Mouse (Mus musculus) embryonic stem cell, embryonic (primary cell): ENCODE measurements around the gene 4931406P16Rik.

Experiments used
- CTCF ChIA-PET, 4 experiments: fragments of 300-600 bp in 2 of 4; fragments of 350-600 bp in 2 of 4; sonication (Branson Sonifier 250); formaldehyde crosslinking; loops; one replicate each; lab custom pipeline; 2022; ENCODE audit warnings: inconsistent platforms in 2 of 4; lab: Charles Lee
- POLR2A ChIA-PET, 4 experiments: fragments of 300-600 bp in 2 of 4; fragments of 350-600 bp in 2 of 4; sonication (Branson Sonifier 250); formaldehyde crosslinking; loops; one replicate each; lab custom pipeline; 2022; ENCODE audit warnings: antibody characterized with exemption in 4 of 4, inconsistent platforms in 1 of 4; lab: Charles Lee

4931406P16Rik gene

GRCm38 (mm10) chr7:34321958-34322357, 8.6 kb upstream of the 4931406P16Rik start:
- ChIA-PET CTCF (no interaction called here), POLR2A (interaction anchor here in 3 of 4 experiments (0.5 to 1.6 kb wide), 5 partner anchors 12 to 1428 kb away, joined by 3 to 4 read pairs (median 3); no protein-coding TSS in a partner anchor)

GRCm38 (mm10) chr7:34321119-34321518, 7.8 kb upstream of the 4931406P16Rik start:
- POLR2A ChIA-PET = interaction anchor here in 1 of 4 experiments (0.6 to 1.8 kb wide), 3 partner anchors 12 to 141 kb away, joined by 3 to 5 read pairs (median 3); no protein-coding TSS in a partner anchor
- CTCF ChIA-PET = interaction anchor here in 2 of 4 experiments (0.7 to 1.2 kb wide), 2 partner anchors 30 to 79 kb away, joined by 3 to 4 read pairs; no protein-coding TSS in a partner anchor

- CTCF ChIA-PET = interaction anchor here in 1 of 4 experiments (0.6 kb wide), 1 partner anchor 54 kb away, joined by 3 read pairs; no protein-coding TSS in a partner anchor
- POLR2A ChIA-PET = interaction anchor here in 2 of 4 experiments (0.6 to 1.8 kb wide), 4 partner anchors 13 to 70 kb away, joined by 3 to 5 read pairs (median 3); no protein-coding TSS in a partner anchor
These were observed 6.6 kb upstream of the 4931406P16Rik start for GRCm38 (mm10) chr7:34319957-34320356.

- CTCF ChIA-PET = no interaction called here
- POLR2A ChIA-PET = interaction anchor here in 3 of 4 experiments (0.6 to 0.9 kb wide), 4 partner anchors 10 to 51 kb away, joined by 3 to 6 read pairs (median 4); no protein-coding TSS in a partner anchor
These were observed 5.8 kb upstream of the 4931406P16Rik start for GRCm38 (mm10) chr7:34319123-34319522.

- ChIA-PET CTCF (interaction anchor here in 3 of 4 experiments (0.6 kb wide), 4 partner anchors 76 to 135 kb away, joined by 3 to 13 read pairs (median 4); no protein-coding TSS in a partner anchor), POLR2A (interaction anchor here in 1 of 4 experiments (0.5 to 3.0 kb wide), 8 partner anchors 8 to 88 kb away, joined by 3 to 14 read pairs (median 4); partner anchors contain the start of gene Gpi1)
These were observed 4.6 kb upstream of the 4931406P16Rik start for GRCm38 (mm10) chr7:34317901-34318476.

GRCm38 (mm10) chr7:34312786-34313442, 437 bp downstream of the 4931406P16Rik start:
- ChIA-PET POLR2A (interaction anchor here in 3 of 4 experiments (0.6 to 3.4 kb wide), 11 partner anchors 21 to 91 kb away, joined by 3 to 15 read pairs (median 4); partner anchors contain the start of gene Gpi1 (in 1 of the 3)), CTCF (interaction anchor here in 1 of 4 experiments (0.6 kb wide), 1 partner anchor 60 kb away, joined by 4 read pairs; no protein-coding TSS in a partner anchor)

- POLR2A ChIA-PET = interaction anchor here in 2 of 4 experiments (0.7 to 1.7 kb wide), 10 partner anchors 8 to 80 kb away, joined by 3 to 6 read pairs (median 3); no protein-coding TSS in a partner anchor
- CTCF ChIA-PET = interaction anchor here in 1 of 4 experiments (0.8 kb wide), 1 partner anchor 43 kb away, joined by 3 read pairs; no protein-coding TSS in a partner anchor
These were observed 4.1 kb downstream of the 4931406P16Rik start for GRCm38 (mm10) chr7:34309186-34309764.

- POLR2A ChIA-PET = interaction anchor here in 3 of 4 experiments (0.6 to 1.9 kb wide), 12 partner anchors 9 to 136 kb away, joined by 3 to 6 read pairs (median 3); no protein-coding TSS in a partner anchor
- CTCF ChIA-PET = interaction anchor here in 1 of 4 experiments (0.7 to 0.8 kb wide), 2 partner anchors 43 to 74 kb away, joined by 3 read pairs; no protein-coding TSS in a partner anchor
These were observed 4.8 kb downstream of the 4931406P16Rik start for GRCm38 (mm10) chr7:34308586-34308985.

- ChIA-PET CTCF (no interaction called here), POLR2A (interaction anchor here in 2 of 4 experiments (1.4 to 3.0 kb wide), 4 partner anchors 11 to 28 kb away, joined by 3 to 14 read pairs (median 4); no protein-coding TSS in a partner anchor)
These were observed 7.9 kb downstream of the 4931406P16Rik start for GRCm38 (mm10) chr7:34305454-34305853.

- POLR2A ChIA-PET = interaction anchor here in 2 of 4 experiments (0.6 to 2.3 kb wide), 10 partner anchors 9 to 282 kb away, joined by 3 to 9 read pairs (median 4); no protein-coding TSS in a partner anchor
These were observed 10.7 kb downstream of the 4931406P16Rik start for GRCm38 (mm10) chr7:34302651-34303050.

GRCm38 (mm10) chr7:34301952-34302351, 11.4 kb downstream of the 4931406P16Rik start:
- ChIA-PET CTCF (interaction anchor here in 1 of 4 experiments (0.6 kb wide), 1 partner anchor 53 kb away, joined by 5 read pairs; no protein-coding TSS in a partner anchor), POLR2A (interaction anchor here in 2 of 4 experiments (0.5 to 2.3 kb wide), 8 partner anchors 8 to 162 kb away, joined by 3 to 9 read pairs (median 4); no protein-coding TSS in a partner anchor)

More at GRCm38 (mm10) chr7:34302651-34303050, 10.7 kb downstream of the 4931406P16Rik start:
- CTCF ChIA-PET = interaction anchor here in 2 of 4 experiments (0.5 to 0.6 kb wide), 4 partner anchors 53 to 1383 kb away, joined by 3 to 5 read pairs (median 3); no protein-coding TSS in a partner anchor

GRCm38 (mm10) chr7:34298818-34299217, 14.5 kb downstream of the 4931406P16Rik start:
- POLR2A ChIA-PET = no interaction called here
- CTCF ChIA-PET = no interaction called here

GRCm38 (mm10) chr7:34296124-34296523, 17.2 kb downstream of the 4931406P16Rik start:
- POLR2A ChIA-PET = interaction anchor here in 2 of 4 experiments (0.6 to 1.0 kb wide), 4 partner anchors 12 to 67 kb away, joined by 3 to 12 read pairs (median 3); no protein-coding TSS in a partner anchor

GRCm38 (mm10) chr7:34292633-34293032, 20.7 kb downstream of the 4931406P16Rik start:
- POLR2A ChIA-PET = interaction anchor here in 1 of 4 experiments (0.7 to 1.8 kb wide), 6 partner anchors 10 to 46 kb away, joined by 3 to 9 read pairs (median 6); no protein-coding TSS in a partner anchor

More at GRCm38 (mm10) chr7:34296124-34296523, 17.2 kb downstream of the 4931406P16Rik start:
- CTCF ChIA-PET = no interaction called here

GRCm38 (mm10) chr7:34291265-34291664, 22.1 kb downstream of the 4931406P16Rik start:
- ChIA-PET CTCF (no interaction called here), POLR2A (interaction anchor here in 1 of 4 experiments (1.0 to 1.6 kb wide), 4 partner anchors 10 to 21 kb away, joined by 3 to 6 read pairs (median 5); no protein-coding TSS in a partner anchor)

More at GRCm38 (mm10) chr7:34292633-34293032, 20.7 kb downstream of the 4931406P16Rik start:
- CTCF ChIA-PET = interaction anchor here in 1 of 4 experiments (0.5 kb wide), 1 partner anchor 94 kb away, joined by 3 read pairs; no protein-coding TSS in a partner anchor

GRCm38 (mm10) chr7:34290450-34291151, 22.8 kb downstream of the 4931406P16Rik start:
- ChIA-PET CTCF (no interaction called here), POLR2A (interaction anchor here in 1 of 4 experiments (1.1 to 1.6 kb wide), 3 partner anchors 11 to 20 kb away, joined by 3 to 6 read pairs (median 4); no protein-coding TSS in a partner anchor)
